Comparison of ENCODE assay signal across 9 mouse cellular contexts in the genomic region with DNA sequence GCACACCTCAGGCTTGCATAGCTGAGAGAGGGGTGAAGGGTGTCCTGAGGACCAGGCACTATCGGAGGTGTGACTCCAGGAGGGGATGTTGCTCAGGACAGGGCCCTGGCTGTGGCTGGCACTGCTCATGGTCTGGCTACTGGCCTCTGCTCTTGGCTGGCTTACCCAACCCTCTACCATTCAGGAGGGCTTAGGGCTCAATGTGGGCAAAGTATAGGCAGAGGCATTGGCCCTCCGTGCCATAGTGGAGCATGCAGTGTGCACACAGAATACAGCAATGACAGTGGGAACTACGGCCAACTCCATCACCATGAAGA.
DNase-seq lines count a peak whose midpoint lies in the region; ATAC-seq and TF ChIP-seq lines count a peak whose summit lies in the region.
"Had no signal": no experiment of that assay in that cellular context is flagged by ENCODE, and none has a peak within 500 bp of the region (broad histone marks: within the 10 kb centered on the region; RNA-seq: fewer than 3 reads in every experiment).

No protein-coding gene starts in this region.

- H3K4me2 ChIP-seq in heart, embryonic 12.5 days, result peak overlapping the region; percentile 11
- no peak overlapping the region for H3K4me2 ChIP-seq in forebrain, postnatal 0 days (ENCODE audit: low read depth)
- H3K4me2 ChIP-seq: liver, embryonic 13.5 days had no signal

- WGBS in heart, embryonic 12.5 days, result 89% methylated on average over 3 of the region's 3 CpGs
- 47% methylated on average over 3 of the region's 3 CpGs for WGBS in forebrain, postnatal 0 days
- 95% methylated on average over 3 of the region's 3 CpGs for WGBS in macrophage (ENCODE audit: missing documents)

- CTCF ChIA-PET in Patski (lab: Charles Lee), result no interaction called here

- DNase-seq in heart, postnatal 25 days (ENCODE audit: low spot score), result no peak
- DNase-seq in Patski (ENCODE audit: low read depth, low spot score), result no peak
- no peak for DNase-seq in forebrain, postnatal 0 days
- no peak for DNase-seq in frontal cortex, postnatal 36 days (ENCODE audit: low spot score in 2 of 2)
- no peak for DNase-seq in embryo, embryonic 10 days (ENCODE audit: low spot score)
- no peak for DNase-seq in spleen, adult 18-20 months
- DNase-seq: liver, embryonic 13.5 days had no signal

- in situ Hi-C loops in Patski (cut with MboI; ENCODE audit: low pct_unique_long_range_greater_than_20kb), result loop anchor here (10.0 to 25.0 kb wide), 3 partner anchors 608 to 1508 kb away; partner anchors contain the start of genes Gsn and Pbx3

- H3K27ac ChIP-seq in heart, embryonic 12.5 days (ENCODE audit: poor library complexity, severe bottlenecking), result peak overlapping the region; percentile 47; the same call in 1 of the 2 replicates
- peak overlapping the region; percentile 69 for H3K27ac ChIP-seq in forebrain, postnatal 0 days (ENCODE audit: low read depth, low read length)
- peak overlapping the region; percentile 85 for H3K27ac ChIP-seq in macrophage
- H3K27ac ChIP-seq: liver, embryonic 13.5 days had no signal

- intact Hi-C loops in heart, postnatal 25 days (cut with DNase I), result no loop called here

- POLR2A ChIA-PET in Patski (lab: Charles Lee), result interaction anchor here (0.6 kb wide), 1 partner anchor 305 kb away, joined by 3 read pairs; no protein-coding TSS in a partner anchor

- peaks cover 30% of the 10 kb centered on the region for H3K4me1 ChIP-seq in heart, embryonic 12.5 days (replicated peaks)
- peaks cover 19% of the 10 kb centered on the region for H3K4me1 ChIP-seq in forebrain, postnatal 0 days (ENCODE audit: insufficient read depth)

- H3K4me3 ChIP-seq in heart, embryonic 12.5 days, result no peak overlapping the region
- H3K4me3 ChIP-seq in forebrain, postnatal 0 days (ENCODE audit: low read depth, low read length), result no peak overlapping the region
- no peak overlapping the region for H3K4me3 ChIP-seq in macrophage (ENCODE audit: inconsistent target)
- H3K4me3 ChIP-seq: liver, embryonic 13.5 days had no signal

- H3K9me3 ChIP-seq in heart, embryonic 12.5 days (replicated peaks), result no peaks in the 10 kb centered on the region
- H3K9me3 ChIP-seq in forebrain, postnatal 0 days (ENCODE audit: low read length), result no peaks in the 10 kb centered on the region
- H3K9me3 ChIP-seq: liver, embryonic 13.5 days had no signal

- TF ChIP-seq CTCF in Patski (IDR thresholded peaks at IDR 0.05), result no peak
- TF ChIP-seq CTCF in forebrain, postnatal 0 days (IDR thresholded peaks at IDR 0.05; ENCODE audit: low read depth), result no peak

- H3K79me2 ChIP-seq in macrophage (ENCODE audit: inconsistent target), result no peaks in the 10 kb centered on the region

- peaks cover 6% of the 10 kb centered on the region; the same call in 1 of the 2 replicates for H3K36me3 ChIP-seq in heart, embryonic 12.5 days
- peaks cover 19% of the 10 kb centered on the region for H3K36me3 ChIP-seq in forebrain, postnatal 0 days (ENCODE audit: insufficient read depth)
- H3K36me3 ChIP-seq in macrophage (ENCODE audit: inconsistent target), result peaks cover 5% of the 10 kb centered on the region; the same call in 1 of the 2 replicates

- peak overlapping the region; percentile 29; the same call in 1 of the 2 replicates for H3K9ac ChIP-seq in heart, embryonic 12.5 days
- no peak overlapping the region for H3K9ac ChIP-seq in forebrain, postnatal 0 days
- H3K9ac ChIP-seq: liver, embryonic 13.5 days had no signal

- ATAC-seq in heart, embryonic 12.5 days (ENCODE audit: insufficient number of reproducible peaks, low FRiP score), result no peak
- peak; percentile 42 for ATAC-seq in Patski
- peak; percentile 21 for ATAC-seq in forebrain, postnatal 0 days

- H3K27me3 ChIP-seq in heart, embryonic 12.5 days (replicated peaks), result no peaks in the 10 kb centered on the region
- no peaks in the 10 kb centered on the region for H3K27me3 ChIP-seq in Patski
- no peaks in the 10 kb centered on the region for H3K27me3 ChIP-seq in forebrain, postnatal 0 days (ENCODE audit: insufficient read depth, low read length)
- H3K27me3 ChIP-seq: liver, embryonic 13.5 days had no signal
